Mouse (Mus musculus) layer of hippocampus, postnatal 25 days (tissue): ENCODE measurements around the gene Cpm. TPM values are rescaled to one million over a fixed set of nuclear protein-coding genes. Genes with fewer than 3 reads are reported as not detected.
"Not testable (repeated sequence)": the region's sequence is repeated elsewhere in the genome, so short reads cannot be mapped to it uniquely, and the experiment has no call there.

Source experiments
- DNase-seq, 2 experiments: peaks; one replicate each; pipeline ENCODE4 v3.0.0; 2022; ENCODE audit warnings: mixed read lengths in 2 of 2, low spot score in 1 of 2; ENCODE audit errors: extremely low spot score in 1 of 2
- total RNA-seq, 2 experiments: library from RNA; stranded (reverse); gene quantifications; 2 replicates each; pipeline ENCODE4 v1.2.3; 2021

Gene Cpm
- total RNA-seq, 2 experiments from 2014 or later, result 8.5 to 11.4 TPM

DNA sequence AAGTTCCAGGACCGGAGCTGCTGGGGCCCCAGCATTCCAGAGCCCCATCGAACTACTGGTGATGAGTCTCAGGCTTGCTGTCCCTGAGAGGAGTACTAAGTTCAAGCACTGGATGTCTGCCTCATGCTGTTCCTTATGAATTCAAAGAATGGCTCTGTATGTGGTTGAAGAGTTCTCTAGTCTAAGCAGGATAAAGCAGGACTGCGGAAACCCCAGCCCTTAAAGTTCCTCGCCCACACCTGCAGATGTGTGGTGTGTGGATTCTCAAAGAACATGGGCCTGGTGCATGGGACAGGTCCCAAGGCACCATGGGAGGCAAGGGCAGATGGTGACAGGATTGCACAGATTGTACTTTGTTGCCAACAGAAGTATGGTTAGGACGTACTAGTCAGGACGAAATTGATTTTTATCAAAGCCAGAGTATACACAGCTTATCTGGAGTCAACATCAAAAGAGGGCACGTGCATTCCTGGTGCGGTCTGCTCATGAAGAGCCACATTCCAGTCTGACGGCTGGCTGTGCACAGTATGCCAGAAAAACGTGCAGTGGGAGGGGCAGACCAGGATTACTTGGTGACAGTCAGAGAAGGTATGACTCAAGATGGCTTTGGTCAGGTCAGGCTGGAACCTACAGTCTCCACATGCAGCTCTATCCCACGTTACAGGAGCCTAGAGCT, 100.0 kb downstream of the Cpm start:
- DNase-seq, result no peak

GRCm38 (mm10) chr10:117730140-117730539, 100.8 kb downstream of the Cpm start:
- no peak for DNase-seq

GRCm38 (mm10) chr10:117730637-117731203, 101.4 kb downstream of the Cpm start:
- DNase-seq, result no peak

DNA sequence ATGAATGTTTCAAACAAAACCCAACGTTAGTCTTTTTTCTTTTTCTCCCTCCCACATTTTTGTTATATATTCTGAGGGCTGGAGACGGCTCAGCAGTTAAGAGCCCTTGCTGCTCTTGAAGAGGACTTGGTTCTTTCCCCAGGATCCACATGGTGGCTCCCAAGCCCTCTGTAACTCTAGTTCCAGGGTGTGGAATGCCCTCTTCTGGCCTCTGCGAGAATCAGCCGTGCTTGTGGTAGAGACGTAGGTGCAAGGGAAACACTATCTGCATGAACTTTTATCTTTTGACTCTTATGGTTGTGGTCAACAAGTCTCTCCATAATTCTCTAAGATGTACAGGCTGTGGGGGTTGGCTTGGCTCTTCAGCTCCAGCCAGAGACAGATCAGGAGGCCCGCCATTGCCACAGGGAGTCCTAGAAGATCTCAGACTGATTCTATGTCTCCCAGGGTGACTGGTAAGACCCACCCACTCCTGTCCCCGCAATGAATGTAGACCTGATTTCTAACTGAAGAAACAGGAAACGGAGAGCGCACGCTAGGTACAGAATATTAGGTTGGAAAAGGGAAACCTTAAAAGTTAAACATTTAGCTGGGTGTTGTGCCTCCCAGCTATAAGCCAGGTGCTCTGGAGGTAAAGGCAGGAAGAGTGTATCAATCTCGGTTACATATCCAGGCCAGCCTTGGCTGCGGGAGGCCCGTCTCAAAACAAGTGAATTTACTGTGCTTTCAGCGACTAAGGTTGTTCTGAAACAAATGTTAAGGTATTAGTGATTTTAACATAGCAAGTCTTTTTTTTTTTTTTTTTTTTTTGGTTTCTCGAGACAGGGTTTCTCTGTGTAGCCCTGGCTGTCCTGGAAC, 102.2 kb downstream of the Cpm start:
- no peak for DNase-seq

DNA sequence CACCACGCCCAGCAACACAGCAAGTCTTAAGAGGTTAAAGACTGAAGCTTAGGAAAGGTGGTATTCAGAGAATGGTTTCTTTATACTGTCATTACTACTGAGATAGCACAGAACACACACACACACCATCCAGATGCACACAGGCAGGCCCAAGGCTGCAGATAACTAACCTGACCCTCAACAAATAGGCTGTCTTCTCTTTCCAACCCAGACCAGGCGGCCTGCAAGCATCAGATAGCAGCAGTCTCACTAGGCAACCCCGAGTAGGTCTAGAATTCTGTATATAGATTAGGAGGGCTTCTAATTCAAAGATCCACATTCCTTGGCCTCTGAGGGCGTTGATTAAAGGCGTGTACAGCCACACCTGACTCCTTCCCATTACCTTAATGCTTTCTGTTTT, 102.9 kb downstream of the Cpm start:
- DNase-seq, result no peak

DNA sequence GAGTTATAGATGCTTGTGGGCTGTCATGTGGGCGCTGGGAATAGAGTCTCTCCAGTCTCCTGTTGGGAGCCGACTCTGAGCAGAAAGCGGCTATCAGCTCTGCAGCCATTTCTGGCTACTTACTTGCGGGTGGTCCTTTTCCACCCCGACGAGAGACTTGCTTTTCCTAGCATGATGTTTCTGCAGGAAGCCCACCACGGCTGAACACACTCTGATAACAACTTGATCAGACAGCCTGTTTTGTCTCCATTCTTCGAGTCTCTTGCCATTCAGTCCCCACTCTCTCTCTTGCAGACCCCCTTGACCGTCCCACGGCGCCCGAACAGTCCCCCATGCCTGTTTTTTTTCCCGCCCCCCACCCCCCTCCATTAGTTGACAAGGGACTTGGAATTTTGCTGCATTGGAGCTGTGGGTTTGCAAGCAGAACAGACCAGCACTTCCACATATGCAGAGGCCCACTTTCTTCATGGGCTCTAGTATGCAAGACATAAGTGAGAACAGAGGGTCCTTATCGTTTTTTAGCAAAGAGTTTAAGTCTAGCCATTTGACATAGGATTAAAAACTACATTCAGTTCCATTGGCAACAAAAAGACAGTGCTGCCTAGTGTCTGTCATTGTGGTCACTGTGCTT, 103.8 kb downstream of the Cpm start:
- DNase-seq, result no peak

DNA sequence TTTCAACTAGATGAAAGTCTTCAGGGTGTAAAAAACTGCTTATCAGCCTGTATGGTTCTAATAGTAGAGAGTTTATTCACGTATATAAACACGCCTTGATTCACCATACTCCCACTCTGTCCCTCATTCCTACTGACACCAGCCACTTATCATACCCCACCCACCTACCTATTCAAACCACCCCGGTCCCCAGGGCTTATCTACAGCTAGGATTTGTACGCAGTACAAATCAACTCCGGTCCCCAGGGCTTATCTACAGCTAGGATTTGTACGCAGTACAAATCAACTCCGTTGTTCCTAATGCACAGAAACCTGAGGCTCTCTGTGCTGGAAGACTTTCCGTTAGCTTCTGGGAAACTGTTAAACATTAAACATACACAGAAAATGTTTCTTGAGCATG, 104.3 kb downstream of the Cpm start:
- DNase-seq, result not testable (repeated sequence)

DNA sequence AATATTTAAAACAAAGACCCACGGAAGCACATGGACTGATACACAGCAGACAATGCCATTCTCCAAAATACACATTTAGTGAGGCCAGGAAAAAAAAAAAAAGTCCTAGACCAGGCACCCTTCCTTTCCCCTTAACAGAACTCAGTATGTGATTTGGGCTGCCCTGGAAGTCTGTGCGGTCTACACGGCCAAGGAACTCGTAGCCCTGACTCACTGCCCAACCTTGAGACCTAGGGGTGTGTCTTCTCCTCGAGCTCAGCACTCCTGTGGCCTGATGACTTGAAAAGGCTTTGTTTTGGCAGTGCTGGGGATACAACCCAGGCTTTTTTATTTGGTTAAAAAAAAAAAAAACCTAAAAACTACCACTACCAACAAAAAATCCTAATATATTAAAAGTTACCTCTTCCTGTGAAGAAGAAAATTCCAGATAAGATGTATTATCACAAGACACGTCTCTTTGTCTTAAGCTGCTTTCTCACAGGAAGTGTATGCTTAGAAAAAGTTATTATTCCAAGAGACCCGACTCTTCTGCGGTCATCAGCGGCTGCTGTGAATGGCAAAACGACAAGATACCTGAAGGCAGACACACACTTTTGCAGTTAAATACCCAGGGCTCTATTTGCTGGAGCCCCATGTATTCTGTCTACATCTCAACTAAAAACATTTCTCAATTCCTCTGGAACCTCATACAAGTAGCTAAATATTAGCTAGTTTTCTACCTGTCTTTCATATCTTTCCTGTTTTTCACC, 105.0 kb downstream of the Cpm start:
- not testable (repeated sequence) for DNase-seq

- not testable (repeated sequence) for DNase-seq
Measured at GRCm38 (mm10) chr10:117735396-117735795, 106.1 kb downstream of the Cpm start.

DNA sequence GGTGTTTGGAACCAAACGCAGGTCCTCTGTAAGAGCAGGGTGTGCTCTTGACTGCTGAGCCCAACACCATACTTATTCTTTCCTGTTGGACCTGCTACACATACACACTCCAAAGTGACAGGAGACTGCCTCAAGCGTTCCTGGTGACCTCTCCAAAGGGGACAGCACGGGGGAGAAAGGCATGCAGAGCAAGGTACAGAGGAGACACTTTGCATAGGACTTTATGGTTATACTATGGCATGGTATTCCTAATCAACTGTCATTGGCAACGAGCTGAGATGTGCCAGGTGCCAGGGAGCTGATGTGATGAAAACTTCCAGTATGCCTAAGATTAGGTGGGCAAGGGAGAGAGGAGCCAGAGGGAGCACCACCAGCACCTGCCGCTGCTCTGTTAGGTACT, 107.3 kb downstream of the Cpm start:
- DNase-seq, result no peak

Other genes with a start within 250 kb of the Cpm start
- 100 to 1,000 TPM; 103 to 115 TPM for gene Cpsf6, start 249.5 kb upstream of the Cpm start, total RNA-seq
- gene Mdm2, start 81.3 kb downstream of the Cpm start, total RNA-seq, result 10 to 100 TPM; 56.5 to 57.5 TPM
- 10 to 100 TPM; 32.2 to 33.3 TPM for gene Slc35e3, start 116.9 kb downstream of the Cpm start, total RNA-seq
- 10 to 100 TPM; 17.6 to 20.4 TPM for gene Nup107, start 163.2 kb downstream of the Cpm start, total RNA-seq
- 10 to 100 TPM; 67.4 to 70.2 TPM for gene Rap1b, start 216.5 kb downstream of the Cpm start, total RNA-seq